Mouse (Mus musculus) liver, postnatal 0 days (tissue): ENCODE results near the gene Apln. TPM values are rescaled to one million over a fixed set of nuclear protein-coding genes. Genes with fewer than 3 reads are reported as not detected.

ENCODE experiments used
- ATAC-seq: fragments of 200-750 bp; cut with Nextera tagmentation; 2 replicates; pipeline ENCODE4 v1.8.0; 2017; ENCODE audit warnings: mild to moderate bottlenecking, moderate library complexity
- DNase-seq: peaks from one replicate; pipeline ENCODE4 v3.0.0-alpha.2; 2016
- H3K27ac ChIP-seq: fragments of 300-500 bp; sonication (generic); 2 replicates; pipeline ENCODE4 v1.5.1; 2014; ENCODE audit warnings: antibody characterized with exemption, moderate library complexity, mild to moderate bottlenecking, low read depth
- H3K27me3 ChIP-seq: fragments of 300-500 bp; sonication (generic); 2 replicates; pipeline ENCODE4 v1.6.1; 2014; ENCODE audit warnings: low read length, control low read depth, mixed read lengths; ENCODE audit not compliant: insufficient read depth
- H3K36me3 ChIP-seq: fragments of 300-500 bp; sonication (generic); replicated peaks from 2 replicates; pipeline ENCODE4 v1.6.1; 2014; ENCODE audit warnings: mild to moderate bottlenecking, control low read depth, low read length, moderate library complexity, mixed read lengths; ENCODE audit not compliant: insufficient read depth
- H3K4me1 ChIP-seq: fragments of 300-500 bp; sonication (generic); 2 replicates; pipeline ENCODE4 v1.6.1; 2014; ENCODE audit warnings: antibody characterized with exemption, mild to moderate bottlenecking, control low read depth; ENCODE audit not compliant: insufficient read depth
- H3K4me2 ChIP-seq: fragments of 300-500 bp; sonication (generic); 2 replicates; pipeline ENCODE4 v1.6.1; 2014; ENCODE audit warnings: low read depth, mild to moderate bottlenecking, low read length, moderate library complexity, mixed read lengths
- H3K4me3 ChIP-seq: fragments of 300-500 bp; sonication (generic); 2 replicates; pipeline ENCODE4 v1.5.1; 2014; ENCODE audit warnings: low read depth, low read length
- H3K9ac ChIP-seq: fragments of 300-500 bp; sonication (generic); replicated peaks from 2 replicates; pipeline ENCODE4 v1.6.1; 2014; ENCODE audit warnings: mild to moderate bottlenecking, moderate library complexity
- H3K9me3 ChIP-seq: fragments of 300-500 bp; sonication (generic); 2 replicates; pipeline ENCODE4 v1.6.1; 2016; ENCODE audit warnings: mild to moderate bottlenecking, control low read depth, low read length, mixed read lengths
- CTCF ChIP-seq: sonication (generic); IDR thresholded peaks from 2 replicates; pipeline ENCODE4 v1.5.1; 2016; ENCODE audit warnings: antibody characterized with exemption, low read depth
- EP300 ChIP-seq: IDR thresholded peaks from 2 replicates; pipeline ENCODE4 v1.6.1; 2016; ENCODE audit warnings: antibody characterized with exemption, low read depth, mild to moderate bottlenecking
- WGBS: fragments of 180-500 bp; shearing (Covaris S2); extraction: QIAGEN DNeasy Blood & Tissue Kit; methylation state at CpG from one replicate; pipeline ENCODE4 v1.1.7; 2014; ENCODE audit not compliant: insufficient replicate concordance; 5-methylcytosine and 5-hydroxymethylcytosine counted together
- polyA plus RNA-seq: library from polyadenylated mRNA; unstranded; fragments of >200 nt; fragmentation: Nextera tagmentation; extraction: Ambion mirVana; gene quantifications from 2 replicates; pipeline ENCODE4 v1.2.1, GENCODE M21; 2015

Apln gene
- polyA plus RNA-seq, 1 experiment from 2014 or later: 0.19 TPM

GRCm38 (mm10) chrX:48004786-48005185, 29.9 kb downstream of the Apln start:
- no peak for TF ChIP-seq EP300
- TF ChIP-seq CTCF: no peak
- WGBS: 62% methylated on average over 1 of the region's 1 CpGs
- H3K4me1 ChIP-seq: no peaks in the 10 kb centered on the region
- DNase-seq: no peak
- no peak overlapping the region for H3K4me2 ChIP-seq
- H3K4me3 ChIP-seq: no peak overlapping the region
- H3K36me3 ChIP-seq: no peaks in the 10 kb centered on the region
- H3K27me3 ChIP-seq: no peaks in the 10 kb centered on the region
- ATAC-seq: no peak
- H3K9me3 ChIP-seq: no peaks in the 10 kb centered on the region
- no peak overlapping the region for H3K27ac ChIP-seq
- no peak overlapping the region for H3K9ac ChIP-seq

GRCm38 (mm10) chrX:48001151-48001550, 33.5 kb downstream of the Apln start:
- Histone ChIP-seq H3K4me1 (no peaks in the 10 kb centered on the region), H3K36me3 (no peaks in the 10 kb centered on the region), H3K9ac (no peak overlapping the region), H3K27ac (no peak overlapping the region), H3K4me2 (no peak overlapping the region), H3K27me3 (no peaks in the 10 kb centered on the region), H3K4me3 (no peak overlapping the region), H3K9me3 (no peaks in the 10 kb centered on the region)
- ATAC-seq: no peak
- TF ChIP-seq CTCF (no peak), EP300 (no peak)
- no peak for DNase-seq
- 55% methylated on average over 7 of the region's 7 CpGs for WGBS

GRCm38 (mm10) chrX:47998412-47998811, 36.2 kb downstream of the Apln start:
- Histone ChIP-seq H3K4me2 (no peak overlapping the region), H3K27me3 (no peaks in the 10 kb centered on the region), H3K4me3 (no peak overlapping the region), H3K4me1 (no peaks in the 10 kb centered on the region), H3K9ac (no peak overlapping the region), H3K27ac (no peak overlapping the region), H3K9me3 (no peaks in the 10 kb centered on the region), H3K36me3 (no peaks in the 10 kb centered on the region)
- ATAC-seq (no peak), DNase-seq (no peak)
- TF ChIP-seq EP300 (no peak), CTCF (no peak)
- 59% methylated on average over 8 of the region's 8 CpGs for WGBS

- no peaks in the 10 kb centered on the region for H3K9me3 ChIP-seq
- no peak overlapping the region for H3K9ac ChIP-seq
- H3K4me1 ChIP-seq: no peaks in the 10 kb centered on the region
- no peak overlapping the region for H3K27ac ChIP-seq
- TF ChIP-seq EP300 (no peak), CTCF (peak; percentile 84)
- no peaks in the 10 kb centered on the region for H3K36me3 ChIP-seq
- ATAC-seq: no peak
- peak overlapping the region; percentile 44; the same call in 1 of the 2 replicates for H3K4me2 ChIP-seq
- WGBS: 21% methylated on average over 8 of the region's 8 CpGs
- H3K4me3 ChIP-seq: no peak overlapping the region
- peak; percentile 73 for DNase-seq
- H3K27me3 ChIP-seq: 0 out of 2 replicates have a peak, but pooled peaks cover 7% of the 10 kb centered on the region
Measured at GRCm38 (mm10) chrX:47992606-47993005, 42.0 kb downstream of the Apln start.

GRCm38 (mm10) chrX:47988024-47988423, 46.6 kb downstream of the Apln start:
- Histone ChIP-seq H3K9ac (no peak overlapping the region), H3K4me1 (no peaks in the 10 kb centered on the region), H3K9me3 (no peaks in the 10 kb centered on the region), H3K4me3 (no peak overlapping the region), H3K27me3 (0 out of 2 replicates have a peak, but pooled peaks cover 7% of the 10 kb centered on the region), H3K27ac (no peak overlapping the region), H3K4me2 (no peak overlapping the region), H3K36me3 (no peaks in the 10 kb centered on the region)
- DNase-seq (no peak), ATAC-seq (no peak)
- WGBS: 68% methylated on average over 8 of the region's 8 CpGs
- TF ChIP-seq CTCF: no peak
- TF ChIP-seq EP300: no peak

GRCm38 (mm10) chrX:47985000-47985619, 49.5 kb downstream of the Apln start:
- Histone ChIP-seq H3K4me2 (peak overlapping the region; percentile 36; the same call in 1 of the 2 replicates), H3K27ac (no peak overlapping the region), H3K36me3 (no peaks in the 10 kb centered on the region), H3K4me1 (no peaks in the 10 kb centered on the region), H3K27me3 (0 out of 2 replicates have a peak, but pooled peaks cover 5% of the 10 kb centered on the region), H3K9ac (no peak overlapping the region), H3K4me3 (no peak overlapping the region), H3K9me3 (no peaks in the 10 kb centered on the region)
- DNase-seq (peak; percentile 38), ATAC-seq (no peak)
- 13% methylated on average over 19 of the region's 19 CpGs for WGBS
- no peak for TF ChIP-seq EP300
- TF ChIP-seq CTCF: peak; percentile 66
